Mouse (Mus musculus) heart, adult 11 months (tissue): ENCODE data around the gene Dlx5.

Source experiments
- DNase-seq: peaks from one replicate; pipeline ENCODE4 v3.0.0; 2022

The Dlx5 gene

DNA sequence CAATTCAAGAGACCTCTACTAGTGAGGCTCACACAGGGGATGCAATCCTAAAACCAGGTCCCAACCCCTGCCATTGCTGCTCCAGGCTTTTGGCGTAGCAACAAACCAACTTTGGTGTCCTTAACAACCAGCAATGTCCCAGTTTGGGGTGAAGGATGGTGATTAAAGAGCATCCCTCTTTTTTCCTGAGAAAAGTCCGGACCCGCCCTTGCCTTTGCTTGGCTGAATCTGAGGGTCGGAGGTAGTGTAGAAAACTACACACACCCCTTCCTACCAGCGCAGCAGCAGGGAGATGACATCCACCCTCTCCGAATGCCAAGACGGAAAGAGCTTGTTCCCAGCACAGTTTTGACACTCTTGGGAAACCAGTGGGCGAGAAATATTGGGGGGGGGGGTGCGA, 6.2 kb downstream of the Dlx5 start:
- peak; percentile 52 for DNase-seq

DNA sequence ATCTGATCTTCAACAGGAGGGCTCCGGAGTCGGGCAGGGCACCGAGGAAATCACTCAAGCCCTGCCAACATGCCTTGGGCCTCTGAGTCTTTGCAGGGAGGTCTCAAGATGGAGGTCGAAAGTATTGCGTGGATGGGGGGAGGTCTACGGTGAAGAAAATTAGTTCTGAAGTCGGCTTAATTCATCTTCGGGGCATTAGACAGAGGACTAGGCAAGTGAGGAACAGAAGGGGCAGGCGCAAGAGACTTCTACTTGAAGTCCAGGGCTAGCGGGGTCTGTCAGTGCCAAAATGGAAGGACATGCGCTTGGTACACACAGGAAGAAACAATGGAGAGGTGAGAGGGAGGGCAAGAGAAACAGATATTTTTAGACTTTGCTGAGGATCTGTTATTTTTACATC, 6.7 kb downstream of the Dlx5 start:
- peak; percentile 74 for DNase-seq

DNA sequence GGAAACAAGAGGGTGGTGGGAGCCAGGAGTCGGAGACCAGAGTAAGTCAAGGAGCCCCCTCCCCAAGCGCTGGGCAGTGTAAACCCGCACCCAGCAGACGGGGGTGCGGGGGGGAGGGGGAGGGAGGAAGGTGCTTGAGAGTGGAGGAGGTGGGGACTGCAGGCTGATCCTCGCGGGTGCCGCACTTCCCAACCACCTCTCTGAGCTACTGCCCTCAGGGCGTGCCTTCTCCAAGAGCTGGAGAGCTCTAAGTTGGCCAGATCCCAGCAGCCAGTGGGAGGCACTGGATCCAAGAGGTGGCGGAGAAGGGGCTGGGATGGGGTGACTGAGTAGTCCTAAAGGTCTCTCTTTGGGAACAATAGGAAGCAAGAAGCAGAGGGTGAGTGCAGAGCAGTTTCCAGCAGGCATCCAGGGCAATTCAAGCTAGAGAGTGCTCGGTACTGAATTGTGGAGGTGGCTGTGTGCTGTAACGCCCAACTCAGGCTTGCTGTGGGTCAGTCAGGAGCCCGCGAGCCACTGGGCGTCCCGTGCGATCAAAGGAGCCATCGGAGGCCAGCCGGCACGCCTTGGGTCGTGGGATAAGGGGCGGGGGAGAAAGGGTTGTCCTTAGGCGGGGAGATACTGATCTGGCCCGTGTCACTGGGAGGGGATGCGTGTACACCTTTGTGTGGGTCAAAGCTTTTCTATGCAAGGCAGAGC, 7.7 kb downstream of the Dlx5 start:
- peak; percentile 80 for DNase-seq

DNA sequence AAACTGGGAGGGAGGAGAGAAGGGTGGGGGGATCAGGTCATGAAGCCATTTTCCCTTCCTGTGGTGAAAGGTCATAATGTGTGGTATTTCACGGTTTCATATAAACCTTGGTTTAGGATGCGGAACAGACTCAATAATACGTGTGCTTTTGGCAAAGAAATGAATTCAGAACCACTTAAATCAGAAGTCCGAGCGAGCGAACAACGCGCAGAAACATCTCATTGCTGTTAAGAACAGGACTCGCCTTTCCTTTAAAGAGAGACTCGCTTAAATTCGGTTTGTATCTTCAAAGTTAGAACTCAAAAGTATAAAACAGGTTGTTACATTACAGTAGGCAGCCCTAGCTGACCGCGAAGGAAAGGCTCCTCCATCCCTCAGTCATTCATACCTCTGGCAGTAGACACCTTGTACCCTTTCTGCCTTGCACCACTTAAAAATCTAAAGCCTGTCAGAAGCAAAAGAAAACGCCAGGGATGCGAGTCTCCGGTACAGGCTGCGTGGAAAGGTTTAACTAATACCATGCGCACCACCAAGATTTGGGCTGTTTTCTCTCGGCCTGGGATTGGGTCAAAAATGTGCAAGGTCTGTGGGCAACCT, 8.3 kb downstream of the Dlx5 start:
- no peak for DNase-seq

DNA sequence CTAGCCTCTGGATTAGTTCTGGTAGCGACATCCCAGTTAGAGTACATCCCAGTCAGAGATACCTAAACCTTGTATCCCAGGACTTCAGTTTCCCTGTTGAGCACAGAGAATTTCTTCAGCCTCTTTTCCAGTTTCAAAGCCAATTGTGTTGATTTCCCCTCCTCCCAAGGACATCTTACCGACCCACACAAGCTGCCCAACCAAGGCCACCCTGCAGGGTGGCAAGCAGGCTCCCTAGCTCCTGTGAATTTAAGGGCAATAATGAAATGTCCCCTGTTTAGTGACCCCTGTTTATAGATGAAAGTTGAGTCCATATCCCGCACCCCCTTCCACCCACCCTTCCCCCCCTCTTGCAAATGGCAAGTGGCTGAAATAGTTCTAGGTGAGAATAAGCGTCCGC, 9.0 kb downstream of the Dlx5 start:
- peak; percentile 44 for DNase-seq

DNA sequence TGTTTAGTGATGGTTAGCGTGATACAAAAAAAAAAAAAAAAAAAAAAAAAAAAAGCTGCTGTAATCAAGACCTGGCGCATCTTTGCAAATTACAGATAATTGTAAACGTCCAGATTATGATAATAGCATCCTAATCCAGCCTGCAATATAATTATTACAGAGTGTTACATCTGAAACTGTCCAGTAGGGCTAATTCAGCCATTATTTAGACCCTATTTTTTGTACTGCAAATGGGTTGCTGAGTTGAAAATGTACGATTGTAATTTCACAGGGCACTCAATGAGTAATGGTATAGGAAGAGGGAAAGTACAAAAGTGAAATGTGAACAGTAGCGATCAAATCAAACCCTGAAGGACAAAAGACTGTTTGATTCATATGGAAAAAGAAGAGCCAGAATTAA, 10.2 kb downstream of the Dlx5 start:
- DNase-seq = no peak

DNA sequence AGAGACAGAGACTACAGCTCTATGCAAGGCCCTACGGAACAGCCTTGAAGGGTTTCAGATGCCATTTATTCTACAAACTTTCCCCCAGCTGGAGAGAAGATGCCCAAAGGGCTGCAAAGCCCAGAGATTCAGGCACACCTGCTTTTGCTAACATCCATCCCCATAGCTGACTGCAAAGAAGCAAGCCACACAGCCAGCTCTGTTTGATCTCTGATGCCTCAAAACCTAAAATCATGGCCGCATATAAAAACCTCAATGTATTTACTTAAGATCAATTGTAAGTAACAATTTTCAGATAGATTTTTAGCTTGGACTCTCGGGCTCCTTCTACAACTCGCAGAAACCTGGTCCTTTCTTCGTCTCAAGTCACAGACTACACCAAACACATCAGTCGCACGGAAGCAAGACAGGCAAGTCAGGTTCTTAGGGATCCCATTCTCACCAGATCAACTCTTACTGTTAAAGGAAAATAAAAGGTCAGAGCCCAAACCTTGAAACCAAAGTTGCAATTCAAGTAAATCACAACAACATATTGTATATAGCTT, 10.9 kb downstream of the Dlx5 start:
- DNase-seq = peak; percentile 60

DNA sequence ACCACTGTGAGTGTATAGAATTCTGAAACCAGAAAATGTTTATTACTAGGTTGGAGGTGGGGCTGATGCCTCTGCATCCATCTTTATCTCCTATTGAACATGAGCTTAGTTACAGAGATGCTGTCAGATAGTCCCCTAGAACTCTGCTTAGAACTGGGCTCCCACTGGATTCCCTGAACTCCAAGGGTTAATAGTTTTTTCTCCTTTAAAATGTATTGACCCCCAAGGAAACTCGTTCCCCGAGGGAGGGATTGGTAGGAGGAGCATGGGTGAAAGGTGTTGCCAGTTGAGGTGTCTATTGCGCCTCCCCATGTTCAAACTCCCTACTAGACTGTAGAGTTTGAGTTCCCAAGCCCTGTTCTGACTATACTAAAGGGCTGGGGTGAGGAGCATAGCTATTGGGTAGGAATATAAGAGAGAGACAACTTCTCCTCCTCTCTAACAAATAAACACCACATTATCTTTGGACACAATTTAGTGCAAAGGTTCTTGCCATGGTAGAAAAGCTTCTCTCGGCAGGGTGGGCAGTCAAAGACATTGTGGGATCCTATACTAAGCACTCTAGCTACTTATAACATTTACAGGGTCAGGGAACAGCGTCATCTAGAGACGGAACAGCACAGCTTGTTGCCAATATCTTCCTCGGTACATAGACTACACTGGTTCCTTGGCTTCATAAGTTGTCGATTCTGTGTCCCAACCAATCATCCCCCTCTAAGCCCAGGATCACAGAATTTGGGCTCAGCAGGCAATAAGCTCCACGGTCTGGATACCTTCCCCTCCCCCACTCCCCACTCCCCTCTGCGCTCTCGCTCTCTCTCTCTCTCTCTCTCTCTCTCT, 11.7 kb downstream of the Dlx5 start:
- DNase-seq = peak; percentile 54

DNA sequence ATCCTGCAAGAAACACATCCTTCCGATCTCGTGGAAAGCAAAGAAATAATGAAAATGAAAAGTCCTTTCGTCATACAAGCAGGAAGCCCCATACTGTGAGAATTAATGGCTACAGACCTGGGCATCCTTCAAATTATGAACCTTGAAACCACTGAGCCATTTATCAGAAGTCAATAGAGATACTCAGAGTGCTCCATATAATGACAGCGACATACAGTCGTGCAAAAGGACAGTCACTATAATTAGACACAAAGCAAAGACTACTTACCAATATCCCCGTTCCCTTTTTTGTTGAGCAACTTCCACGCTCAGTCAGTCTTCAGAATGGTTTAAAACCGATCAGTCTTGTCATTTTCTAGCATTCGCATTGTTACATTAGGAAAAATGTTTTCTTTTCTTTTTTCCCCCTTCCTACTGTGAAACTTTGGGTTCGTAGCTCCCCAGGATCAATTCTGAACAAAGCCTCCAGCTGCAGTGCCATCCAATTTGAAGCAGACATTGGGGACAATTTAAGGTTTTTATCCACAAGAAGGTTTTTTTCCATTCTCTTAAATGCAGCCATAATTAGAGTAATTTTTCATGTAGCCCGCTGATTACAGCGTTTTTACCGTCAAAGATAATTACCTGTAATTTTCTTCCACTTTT, 12.7 kb downstream of the Dlx5 start:
- DNase-seq = peak; percentile 13

DNA sequence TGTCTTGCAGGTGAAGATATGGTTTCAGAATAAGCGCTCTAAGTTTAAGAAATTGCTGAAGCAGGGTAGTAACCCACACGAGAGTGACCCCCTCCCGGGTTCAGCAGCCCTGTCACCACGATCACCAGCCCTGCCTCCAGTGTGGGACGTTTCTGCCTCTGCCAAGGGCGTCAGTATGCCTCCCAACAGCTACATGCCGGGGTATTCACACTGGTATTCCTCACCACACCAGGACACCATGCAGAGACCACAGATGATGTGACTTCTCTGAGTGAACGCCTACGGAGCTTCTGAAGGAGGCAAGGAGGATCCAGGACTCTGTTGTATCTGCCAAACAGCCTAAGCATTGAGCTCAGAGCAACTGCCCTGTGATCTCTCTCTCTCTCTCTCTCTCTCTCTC, 14.9 kb downstream of the Dlx5 start:
- DNase-seq = peak; percentile 85

DNA sequence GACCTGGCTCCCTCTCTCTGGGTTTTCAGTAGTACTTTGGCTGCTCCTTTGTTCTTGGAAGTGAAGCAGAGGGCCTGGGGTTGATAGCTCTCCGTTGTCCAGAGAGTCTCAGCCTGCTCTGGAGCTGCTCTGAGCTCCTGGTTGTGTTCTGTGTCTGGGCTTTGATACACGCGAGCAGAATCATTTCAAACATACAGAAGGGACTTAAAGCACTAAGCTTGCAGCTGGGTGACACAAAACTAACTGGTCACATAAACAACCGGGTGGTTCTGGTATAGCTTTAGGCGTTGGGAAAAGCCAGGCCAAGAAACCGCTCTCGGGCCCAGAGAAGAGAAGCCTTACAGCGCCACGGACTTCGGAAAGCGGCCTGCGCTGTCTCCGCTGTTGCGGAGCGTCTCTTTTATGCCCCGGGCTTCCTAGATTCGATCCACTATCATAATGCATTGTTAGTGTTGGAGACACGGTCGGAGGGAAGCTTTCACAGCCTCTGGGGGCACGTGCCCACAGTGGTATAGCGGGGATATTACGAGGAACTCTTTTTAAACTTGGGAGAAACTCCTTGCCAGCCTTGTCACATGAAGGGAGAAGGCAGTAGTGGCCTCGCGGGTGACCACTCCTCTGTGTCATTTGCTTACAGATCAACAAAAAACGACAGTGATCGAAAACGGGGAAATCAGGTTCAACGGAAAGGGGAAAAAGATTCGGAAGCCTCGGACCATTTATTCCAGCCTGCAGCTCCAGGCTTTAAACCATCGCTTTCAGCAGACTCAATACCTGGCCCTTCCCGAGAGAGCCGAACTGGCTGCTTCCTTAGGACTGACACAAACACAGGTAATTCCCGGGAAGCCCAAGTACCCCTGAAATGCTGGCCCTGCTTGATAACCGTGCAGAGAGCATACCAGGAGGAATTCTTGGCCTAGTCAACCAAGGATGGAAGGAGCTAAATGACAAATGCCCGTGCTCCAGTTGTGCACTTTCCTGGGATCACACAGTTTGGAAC, 17.1 kb downstream of the Dlx5 start:
- peak; percentile 86 for DNase-seq

DNA sequence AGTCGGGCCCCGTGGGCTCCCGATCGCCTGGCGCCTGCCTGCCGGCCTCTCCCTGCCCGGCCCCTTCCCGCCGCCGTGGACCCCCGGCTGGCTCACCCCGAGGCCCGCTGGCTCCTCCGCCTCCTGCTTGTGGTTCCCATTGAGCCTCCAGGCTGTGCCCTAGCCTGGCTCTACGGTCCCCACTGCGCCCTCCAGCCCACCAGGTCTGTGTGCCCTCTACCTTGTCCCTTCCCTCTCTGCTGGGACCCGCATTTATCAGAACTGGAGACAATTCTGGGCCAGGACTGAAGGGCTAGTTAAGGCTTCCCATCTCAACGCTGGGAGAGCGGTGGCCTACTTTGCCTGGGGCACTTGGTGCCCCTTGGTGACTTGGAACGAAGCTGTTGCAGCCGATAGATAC, 17.9 kb downstream of the Dlx5 start:
- DNase-seq = peak; percentile 81

DNA sequence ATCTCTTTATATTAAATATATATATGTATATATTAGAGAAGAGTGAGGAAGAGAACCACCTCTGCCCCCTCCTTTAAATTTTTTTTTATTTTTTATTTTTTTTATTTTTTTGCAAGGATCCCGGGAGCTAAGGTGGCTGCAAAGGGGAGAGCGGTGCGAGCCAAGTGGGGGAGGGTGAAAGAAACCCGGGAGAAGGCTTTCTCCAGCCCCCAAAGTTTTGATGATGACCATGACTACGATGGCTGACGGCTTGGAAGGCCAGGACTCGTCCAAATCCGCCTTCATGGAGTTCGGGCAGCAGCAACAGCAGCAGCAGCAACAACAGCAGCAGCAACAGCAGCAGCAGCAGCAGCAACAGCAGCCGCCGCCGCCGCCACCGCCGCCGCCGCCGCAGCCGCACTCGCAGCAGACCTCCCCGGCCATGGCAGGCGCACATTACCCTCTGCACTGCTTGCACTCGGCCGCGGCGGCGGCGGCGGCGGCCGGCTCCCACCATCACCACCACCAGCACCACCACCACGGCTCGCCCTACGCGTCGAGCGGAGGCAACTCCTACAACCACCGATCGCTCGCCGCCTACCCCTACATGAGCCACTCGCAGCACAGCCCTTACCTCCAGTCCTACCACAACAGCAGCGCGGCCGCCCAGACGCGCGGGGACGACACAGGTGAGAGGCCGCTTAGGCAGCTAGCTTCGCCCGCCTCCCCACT, 18.6 kb downstream of the Dlx5 start, which contains the start of gene Dlx6:
Dlx6 (plus strand) TSS at position 175 of the 711 bp plus-strand sequence.
- peak; percentile 90 for DNase-seq

DNA sequence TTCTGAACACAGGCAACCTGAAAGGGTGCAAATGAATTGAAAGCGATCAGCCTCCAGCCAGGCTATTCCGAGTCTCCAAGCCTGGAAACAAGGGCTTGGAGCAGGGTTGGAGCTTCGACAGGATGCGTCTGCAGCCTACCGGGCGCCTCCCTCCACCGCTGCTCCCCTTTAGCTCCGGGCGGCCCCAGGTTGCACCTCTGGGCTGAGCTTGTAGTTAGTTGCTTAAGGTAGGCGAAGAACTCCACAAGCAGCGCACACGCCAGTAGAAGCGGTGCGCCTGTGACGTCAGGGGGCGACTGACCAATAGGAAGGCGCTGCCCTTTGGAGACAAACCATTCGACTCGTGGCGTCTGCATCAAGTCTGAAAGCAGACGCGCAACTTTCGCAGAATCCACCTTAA, 19.3 kb downstream of the Dlx5 start:
- DNase-seq = peak; percentile 91

DNA sequence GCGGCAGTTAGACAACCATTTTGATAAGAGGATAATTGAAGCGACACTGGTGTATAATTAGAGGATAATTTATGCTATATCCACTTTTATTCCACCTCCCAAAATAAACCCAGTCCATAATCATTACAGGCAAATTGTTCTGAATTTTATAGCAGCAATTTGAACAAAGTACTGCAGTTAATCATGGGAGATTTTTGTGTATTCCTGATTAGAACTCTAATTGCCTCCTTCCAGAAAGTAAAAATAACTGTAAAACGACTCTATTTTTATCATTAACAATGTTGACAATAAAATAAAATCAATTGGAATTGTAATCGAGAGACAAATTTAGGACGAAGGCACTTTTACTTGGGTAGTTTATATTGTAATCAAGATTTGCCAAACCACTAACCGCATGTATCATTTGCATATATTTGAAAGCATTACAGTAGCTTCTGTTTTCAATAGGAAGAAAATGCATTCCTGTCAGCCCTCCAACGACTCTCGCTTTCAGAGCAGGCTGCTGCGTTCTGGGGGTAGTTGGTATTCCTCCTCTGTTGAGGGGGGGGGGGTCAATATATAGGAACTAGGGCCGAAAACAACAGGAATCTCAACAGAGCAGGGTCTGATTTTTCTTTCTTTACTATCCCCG, 20.0 kb downstream of the Dlx5 start:
- DNase-seq = peak; percentile 33

DNA sequence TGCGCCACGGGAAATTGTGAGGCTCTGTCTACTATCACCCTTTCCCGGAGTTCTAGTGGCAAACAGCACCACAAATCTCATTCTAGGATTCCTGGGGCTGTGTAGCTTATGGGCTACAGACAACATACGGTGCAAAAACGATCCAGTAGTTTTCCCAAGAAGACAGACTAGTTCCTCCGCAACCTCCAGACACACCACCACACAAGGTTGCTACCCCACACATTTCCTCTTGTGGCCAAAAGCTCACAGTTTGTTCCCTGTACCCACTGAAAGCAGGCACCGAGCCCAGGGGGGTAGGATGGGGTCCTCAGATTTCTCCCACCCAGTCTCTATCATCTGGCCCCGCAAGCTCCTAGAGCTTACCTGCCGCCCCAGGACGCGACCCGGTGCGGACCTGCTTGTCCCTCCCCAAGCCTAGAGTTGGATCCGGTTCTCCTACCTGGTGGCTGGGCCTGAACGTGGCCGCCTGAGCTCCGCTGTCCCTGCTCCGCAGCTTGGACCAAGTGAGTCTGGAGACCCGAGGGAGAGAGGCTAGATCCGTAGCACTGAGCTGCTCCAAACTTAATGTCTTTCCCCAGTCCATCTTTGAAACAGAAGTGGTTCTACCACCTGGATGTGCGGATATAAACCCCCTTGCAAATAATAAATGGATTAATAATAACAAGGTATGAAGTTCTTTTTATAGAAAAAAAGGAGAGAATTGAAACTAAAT, 20.6 kb downstream of the Dlx5 start:
- DNase-seq = peak; percentile 83

DNA sequence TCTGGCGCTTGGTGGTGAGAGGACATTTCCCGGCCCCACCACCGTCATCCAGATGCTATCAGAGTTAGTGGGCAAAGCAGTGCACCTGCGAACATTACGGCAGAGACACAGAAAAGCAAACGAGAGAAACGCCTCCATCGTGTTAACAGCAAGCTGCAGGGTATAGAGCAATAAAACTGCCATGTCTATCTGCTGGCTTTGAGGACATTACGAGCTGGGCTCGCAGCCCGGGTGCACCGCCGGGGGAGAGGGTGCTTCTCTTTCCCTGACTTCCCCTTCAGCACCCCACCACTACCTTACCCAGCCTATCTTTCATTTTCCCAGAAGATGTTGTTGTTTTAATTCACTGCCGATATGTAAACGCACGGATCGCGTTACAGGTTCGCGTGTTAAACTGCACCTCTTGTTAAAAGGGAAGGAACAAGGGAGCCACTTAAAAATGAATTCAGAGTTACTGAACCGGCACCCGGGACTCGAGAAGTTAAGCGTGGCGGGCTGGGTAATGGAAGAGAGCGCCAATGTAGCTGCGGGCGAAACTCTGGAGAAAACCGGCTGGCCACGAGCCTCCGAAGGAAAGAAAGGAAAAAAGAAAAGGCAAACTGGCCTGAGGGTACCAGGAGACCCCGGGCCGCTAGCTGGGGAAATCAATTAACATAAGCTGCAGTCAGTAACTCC, 21.3 kb downstream of the Dlx5 start:
- peak; percentile 68 for DNase-seq

DNA sequence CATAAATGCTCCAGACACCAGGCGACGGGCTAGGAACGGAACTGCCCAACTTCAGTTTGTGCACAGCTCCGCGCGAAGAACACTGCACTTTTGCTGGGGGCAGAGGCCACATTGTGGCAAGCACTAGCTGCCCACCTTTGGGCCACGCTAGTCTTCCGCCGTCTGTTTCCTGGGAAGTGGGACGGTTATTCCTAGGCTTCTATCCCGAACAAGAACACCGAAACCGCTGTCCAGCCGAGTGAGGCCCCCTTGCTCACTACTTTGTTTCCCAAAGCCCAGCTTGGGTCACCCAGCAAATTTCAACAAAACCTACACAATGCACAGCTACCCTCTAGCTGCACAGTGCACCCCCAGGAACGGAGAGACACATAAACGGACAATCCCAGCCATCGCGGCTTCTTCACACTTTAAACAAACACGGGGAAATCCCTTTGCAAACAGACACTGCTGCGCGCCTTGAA, 21.9 kb downstream of the Dlx5 start:
- peak; percentile 81 for DNase-seq
